Mouse (Mus musculus): ENCODE results near the gene Ssx9. TPM values are rescaled to one million over a fixed set of nuclear protein-coding genes. Genes with fewer than 3 reads are reported as not detected.
"Not testable (repeated sequence)": the region's sequence is repeated elsewhere in the genome, so short reads cannot be mapped to it uniquely, and the experiment has no call there.

Gene Ssx9
- total RNA-seq (2021) = not detected
- long read RNA-seq, experiment 1 = 0 reads
- long read RNA-seq, experiment 2 = 0 reads

DNA sequence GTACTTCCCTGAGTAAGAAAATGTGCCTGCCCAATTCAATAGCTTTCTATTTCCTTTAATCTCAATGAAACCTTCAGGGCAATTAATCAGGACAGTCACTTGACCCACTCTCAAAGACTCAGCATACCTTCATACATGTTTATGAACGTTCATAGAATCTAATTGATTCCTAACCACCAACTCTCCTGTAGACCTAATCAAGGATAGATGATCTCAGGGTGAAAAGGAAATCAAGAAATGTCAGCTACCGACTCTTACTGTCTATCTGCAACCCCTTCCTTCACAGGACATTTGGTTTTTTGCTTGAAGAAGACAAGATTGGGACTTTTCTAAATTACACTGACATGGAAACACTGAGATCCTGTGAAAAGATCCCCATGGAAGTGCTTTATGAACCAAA is at the start of gene Ssx9:
Gene Ssx9, plus strand, starts transcription at position 301 of the 400 bp plus-strand sequence.
- intact Hi-C loops (cut with DNase I; ENCODE audit: low total_unique reads); DNase-seq: not testable (repeated sequence)

GRCm38 (mm10) chrX:8732907-8733306 is 15.3 kb upstream of the Ssx9 start:
- intact Hi-C loops (cut with DNase I; ENCODE audit: low total_unique reads) = no loop called here
- no peak for DNase-seq

- intact Hi-C loops (cut with DNase I; ENCODE audit: low total_unique reads); DNase-seq: not testable (repeated sequence)
Observed at GRCm38 (mm10) chrX:8803391-8803790, 55.2 kb downstream of the Ssx9 start, which contains the start of gene Ssxb5. TSS of gene Ssxb5 (plus strand) at chrX:8803691.

Other genes with a start within 250 kb of the Ssx9 start
- not detected for gene Gm14459, start 223.5 kb upstream of the Ssx9 start, total RNA-seq (2021)
- gene Ssxb6, start 200.2 kb upstream of the Ssx9 start, total RNA-seq (2021) = not detected
- not detected for gene Ssxb3, start 156.6 kb upstream of the Ssx9 start, total RNA-seq (2021)
- gene Ssxb8, start 57.6 kb upstream of the Ssx9 start, total RNA-seq (2021) = not detected
- gene Ssxb5, start 55.3 kb downstream of the Ssx9 start, total RNA-seq (2021) = not detected
- not detected for gene Gm6592, start 95.6 kb downstream of the Ssx9 start, total RNA-seq (2021)
- gene Gm5751, start 125.8 kb downstream of the Ssx9 start, total RNA-seq (2021) = not detected
- gene B630019K06Rik, start 143.9 kb downstream of the Ssx9 start, total RNA-seq (2021) = 1 to 10 TPM in 1 of 2 experiments, under 1 TPM in 1; 0.73 to 1.3 TPM
- not detected for gene Fthl17b, start 214.5 kb downstream of the Ssx9 start, total RNA-seq (2021)
- not detected for gene Fthl17c, start 228.1 kb downstream of the Ssx9 start, total RNA-seq (2021)
- not detected for gene Fthl17d, start 238.3 kb downstream of the Ssx9 start, total RNA-seq (2021)

All from gastrocnemius, postnatal 14 days (tissue).